Mouse (Mus musculus): ENCODE data around the gene Pinlyp.

DNA sequence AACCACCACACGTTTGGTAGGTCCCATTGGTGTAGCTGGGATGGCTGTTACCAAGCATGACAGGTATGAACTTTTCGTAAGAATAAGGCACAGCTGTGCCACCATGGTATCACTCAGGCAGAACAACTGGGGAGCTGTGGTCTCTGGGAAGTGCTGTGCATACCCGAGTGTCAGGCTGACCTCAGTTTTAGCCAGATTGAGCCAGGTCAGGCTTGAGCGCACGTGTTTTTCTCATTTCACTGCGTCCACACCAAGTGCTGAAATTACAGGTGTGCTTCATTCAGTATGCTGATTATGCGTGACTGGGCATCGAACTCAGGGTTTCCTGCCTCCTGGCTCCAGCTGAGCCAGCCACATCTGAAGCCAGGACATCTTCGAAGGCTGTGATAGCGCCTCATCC lies 9.9 kb upstream of the Pinlyp start:
- TF ChIP-seq POLR2A (IDR thresholded peaks at IDR 0.05; ENCODE audit: extremely low read depth, insufficient read depth, low read length): no peak
- no peak for TF ChIP-seq CTCF (IDR thresholded peaks at IDR 0.05; ENCODE audit: low read depth, low read length)

Data from liver, adult 2 months (tissue).